Mouse (Mus musculus) stomach, postnatal 0 days (tissue): ENCODE results near the gene Olfr976. TPM values are rescaled to one million over a fixed set of nuclear protein-coding genes. Genes with fewer than 3 reads are reported as not detected.
"Not testable (repeated sequence)": the region's sequence is repeated elsewhere in the genome, so short reads cannot be mapped to it uniquely, and the experiment has no call there.

Experiments
- ATAC-seq: fragments of 200-750 bp; cut with Nextera tagmentation; 2 replicates; pipeline ENCODE4 v1.8.0; 2017; ENCODE audit not compliant: low FRiP score, low TSS enrichment
- DNase-seq: peaks from one replicate; pipeline ENCODE4 v3.0.0-alpha.2; 2016; ENCODE audit warnings: low spot score
- H3K27ac ChIP-seq: fragments of 300-500 bp; sonication (generic); replicated peaks from 2 replicates; pipeline ENCODE4 v1.5.1; 2014; ENCODE audit warnings: mild to moderate bottlenecking, control low read depth
- H3K27me3 ChIP-seq: fragments of 300-500 bp; sonication (generic); 2 replicates; pipeline ENCODE4 v1.6.1; 2014; ENCODE audit warnings: low read length; ENCODE audit not compliant: control insufficient read depth, insufficient read depth
- H3K36me3 ChIP-seq: fragments of 300-500 bp; sonication (generic); 2 replicates; pipeline ENCODE4 v1.6.1; 2014; ENCODE audit warnings: low read length, mixed read lengths; ENCODE audit not compliant: control insufficient read depth, insufficient read depth
- H3K4me1 ChIP-seq: fragments of 300-500 bp; sonication (generic); replicated peaks from 2 replicates; pipeline ENCODE4 v1.6.1; 2014; ENCODE audit warnings: antibody characterized with exemption; ENCODE audit not compliant: control insufficient read depth, insufficient read depth
- H3K4me2 ChIP-seq: fragments of 300-500 bp; sonication (generic); replicated peaks from 2 replicates; pipeline ENCODE4 v1.6.1; 2014; ENCODE audit warnings: low read depth, mild to moderate bottlenecking, control low read depth, moderate library complexity
- H3K4me3 ChIP-seq: fragments of 300-500 bp; sonication (generic); 2 replicates; pipeline ENCODE4 v1.5.1; 2014; ENCODE audit warnings: low read depth, low read length, control low read depth
- H3K9ac ChIP-seq: fragments of 300-500 bp; sonication (generic); 2 replicates; pipeline ENCODE4 v1.6.1; 2014; ENCODE audit warnings: mild to moderate bottlenecking, low read length, control low read depth, mixed read lengths
- H3K9me3 ChIP-seq: fragments of 300-500 bp; sonication (generic); 2 replicates; pipeline ENCODE4 v1.6.1; 2016; ENCODE audit warnings: low read length; ENCODE audit not compliant: control insufficient read depth
- CTCF ChIP-seq: IDR thresholded peaks from 2 replicates; pipeline ENCODE4 v1.5.1; 2016; ENCODE audit warnings: antibody characterized with exemption, low read depth, mild to moderate bottlenecking, moderate library complexity
- EP300 ChIP-seq: optimal IDR thresholded peaks from 2 replicates; pipeline ENCODE3; 2016; ENCODE audit warnings: antibody characterized with exemption
- WGBS: fragments of 180-500 bp; shearing (Covaris S2); extraction: QIAGEN DNeasy Blood & Tissue Kit; methylation state at CpG from one replicate; pipeline ENCODE4 v1.1.7; 2014; 5-methylcytosine and 5-hydroxymethylcytosine counted together
- polyA plus RNA-seq: library from polyadenylated mRNA; unstranded; fragments of >200 nt; fragmentation: Nextera tagmentation; extraction: Ambion mirVana; gene quantifications from 2 replicates; pipeline ENCODE4 v1.2.1, GENCODE M21; 2015

Gene Olfr976
- polyA plus RNA-seq, 1 experiment from 2014 or later, result not detected

DNA sequence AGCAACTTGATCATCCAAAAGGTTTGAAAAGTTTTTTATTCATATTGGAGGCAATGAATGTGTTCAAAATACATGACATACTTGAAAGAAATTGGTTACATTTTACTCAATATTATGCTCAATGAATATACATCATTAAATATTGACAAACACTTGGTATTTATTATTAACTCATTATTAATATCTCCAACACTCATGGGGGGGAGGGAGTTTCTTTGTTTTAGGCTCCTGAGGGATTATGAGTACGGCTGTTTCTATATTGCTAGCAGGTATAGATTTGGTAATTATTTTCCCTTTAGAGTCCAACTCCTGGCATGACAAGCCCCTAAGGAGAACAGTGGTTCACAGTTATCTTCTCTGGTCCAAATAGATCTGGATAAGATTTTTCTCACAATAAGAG lies 23.7 kb downstream of the Olfr976 start, which contains the start of gene Olfr974:
Gene Olfr974, plus strand, starts transcription at position 301 of the 400 bp plus-strand sequence.
- Histone ChIP-seq H3K9me3 (no peaks in the 10 kb centered on the region), H3K36me3 (no peaks in the 10 kb centered on the region), H3K4me3 (no peak within 1 kb of the TSS), H3K9ac (no peak within 1 kb of the TSS), H3K27me3 (no peaks in the 10 kb centered on the region), H3K27ac (no peak within 1 kb of the TSS), H3K4me1 (no peaks in the 10 kb centered on the region), H3K4me2 (no peak within 1 kb of the TSS)
- TF ChIP-seq EP300 (no peak), CTCF (no peak)
- ATAC-seq, result no peak
- DNase-seq, result no peak
- WGBS, result 74% methylated on average over 1 of the region's 1 CpGs

GRCm38 (mm10) chr9:39928837-39929236 lies 32.1 kb downstream of the Olfr976 start:
- WGBS, result 64% methylated on average over 1 of the region's 1 CpGs

GRCm38 (mm10) chr9:39927975-39928836 lies 32.7 kb downstream of the Olfr976 start:
- DNase-seq, H3K36me3 ChIP-seq, H3K9me3 ChIP-seq, H3K27ac ChIP-seq, H3K4me3 ChIP-seq, H3K27me3 ChIP-seq, H3K4me1 ChIP-seq, H3K4me2 ChIP-seq, H3K9ac ChIP-seq: not testable (repeated sequence)
- WGBS, result no CpG with 5 or more reads among the region's 4 CpGs
- peak; percentile 69; the same call in 1 of the 2 replicates for ATAC-seq

More at GRCm38 (mm10) chr9:39928837-39929236, 32.1 kb downstream of the Olfr976 start:
- not testable (repeated sequence) for H3K27me3 ChIP-seq, H3K4me2 ChIP-seq, H3K9me3 ChIP-seq, ATAC-seq, H3K4me3 ChIP-seq, H3K4me1 ChIP-seq, H3K36me3 ChIP-seq, H3K9ac ChIP-seq, H3K27ac ChIP-seq, DNase-seq

DNA sequence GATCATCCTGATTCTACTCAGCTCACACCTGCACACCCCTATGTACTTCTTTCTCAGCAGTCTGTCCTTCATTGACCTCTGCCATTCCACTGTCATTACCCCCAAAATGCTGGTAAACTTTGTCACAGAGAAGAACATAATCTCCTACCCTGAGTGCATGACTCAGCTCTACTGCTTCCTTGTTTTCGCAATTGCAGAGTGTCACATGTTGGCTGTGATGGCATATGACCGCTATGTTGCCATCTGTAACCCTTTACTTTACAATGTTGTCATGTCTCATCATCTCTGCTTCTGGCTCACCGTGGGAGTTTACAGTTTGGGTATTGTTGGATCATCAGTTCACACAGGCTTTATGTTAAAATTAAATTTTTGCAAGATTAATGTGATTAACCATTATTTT lies 51.0 kb downstream of the Olfr976 start:
- Histone ChIP-seq H3K4me3 (no peak overlapping the region), H3K36me3 (no peaks in the 10 kb centered on the region), H3K4me1 (no peaks in the 10 kb centered on the region), H3K4me2 (no peak overlapping the region), H3K9ac (no peak overlapping the region), H3K9me3 (no peaks in the 10 kb centered on the region), H3K27me3 (no peaks in the 10 kb centered on the region), H3K27ac (no peak overlapping the region)
- WGBS, result 77% methylated on average over 3 of the region's 3 CpGs
- no peak for TF ChIP-seq CTCF
- no peak for TF ChIP-seq EP300
- no peak for DNase-seq
- ATAC-seq, result no peak

DNA sequence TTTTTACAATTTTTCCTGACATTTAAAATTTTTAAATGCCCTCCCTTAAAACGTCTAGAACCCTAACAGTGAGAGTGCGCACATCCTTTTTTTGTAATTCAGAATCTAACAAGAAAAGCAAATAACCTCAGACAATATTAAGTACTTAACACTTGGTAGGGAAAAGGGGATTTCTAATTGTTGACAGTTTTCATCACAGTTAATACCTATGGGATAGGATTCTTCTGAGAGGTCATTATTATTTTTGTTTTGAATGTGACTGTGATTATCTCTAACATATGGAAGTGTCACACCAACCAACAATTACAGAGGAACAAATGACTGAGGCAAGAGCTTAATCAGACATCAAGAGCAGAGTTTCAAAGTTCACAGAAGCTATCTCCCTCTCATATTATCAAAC lies 53.9 kb downstream of the Olfr976 start, which contains the start of gene Olfr229:
Gene Olfr229, plus strand, starts transcription at position 301 of the 400 bp plus-strand sequence.
- H3K27me3 ChIP-seq, result no peaks in the 10 kb centered on the region

DNA sequence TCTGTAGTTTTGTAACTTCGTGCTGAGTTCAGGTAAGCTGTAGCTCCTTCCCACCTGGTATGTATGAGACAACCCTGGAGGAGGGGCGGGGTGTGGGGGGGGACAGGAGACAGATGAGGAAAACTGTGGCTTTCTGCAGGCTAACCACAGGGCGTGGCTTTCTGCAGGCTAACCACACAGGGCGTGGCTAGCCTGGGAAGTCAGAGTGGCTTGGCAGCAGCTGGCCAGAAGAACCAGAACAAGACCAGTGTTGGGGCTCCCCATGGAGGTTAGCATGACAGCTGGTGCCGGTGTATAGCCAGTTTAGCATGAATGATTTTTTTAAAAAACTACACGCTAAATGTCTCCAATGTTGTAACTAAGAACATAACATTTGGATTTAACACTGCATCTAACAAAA lies 55.8 kb downstream of the Olfr976 start:
- ATAC-seq (no peak), DNase-seq (peak; percentile 27)
- WGBS, result 65% methylated on average over 6 of the region's 6 CpGs
- H3K9me3 ChIP-seq, result no peaks in the 10 kb centered on the region
- H3K4me3 ChIP-seq, result no peak overlapping the region
- H3K27me3 ChIP-seq, result no peaks in the 10 kb centered on the region
- H3K4me2 ChIP-seq, result no peak overlapping the region
- no peak for TF ChIP-seq EP300
- no peak for TF ChIP-seq CTCF
- H3K36me3 ChIP-seq, result no peaks in the 10 kb centered on the region
- H3K9ac ChIP-seq, result no peak overlapping the region
- no peak overlapping the region for H3K27ac ChIP-seq
- no peaks in the 10 kb centered on the region for H3K4me1 ChIP-seq

More for the DNA sequence above, 53.9 kb downstream of the Olfr976 start, which contains the start of gene Olfr229:
- TF ChIP-seq CTCF (no peak), EP300 (no peak)
- Histone ChIP-seq H3K9me3 (no peaks in the 10 kb centered on the region), H3K9ac (no peak within 1 kb of the TSS), H3K36me3 (no peaks in the 10 kb centered on the region), H3K4me1 (no peaks in the 10 kb centered on the region), H3K27ac (no peak within 1 kb of the TSS), H3K4me2 (no peak within 1 kb of the TSS), H3K4me3 (no peak within 1 kb of the TSS)
- DNase-seq, result no peak
- 63% methylated on average over 2 of the region's 2 CpGs for WGBS
- no peak for ATAC-seq

Other genes with a start within 250 kb of the Olfr976 start
- gene Olfr965, start 249.8 kb downstream of the Olfr976 start, polyA plus RNA-seq, result not detected in 2 replicates
- not detected in 2 replicates for gene Olfr150, start 230.2 kb downstream of the Olfr976 start, polyA plus RNA-seq
- gene Olfr967, start 214.9 kb downstream of the Olfr976 start, polyA plus RNA-seq, result not detected in 2 replicates
- not detected in 2 replicates for gene Olfr968, start 177.9 kb downstream of the Olfr976 start, polyA plus RNA-seq
- gene Olfr969, start 170.2 kb downstream of the Olfr976 start, polyA plus RNA-seq, result not detected in 2 replicates
- gene Olfr970, start 152.3 kb downstream of the Olfr976 start, polyA plus RNA-seq, result not detected in 2 replicates
- gene Olfr971, start 124.3 kb downstream of the Olfr976 start, polyA plus RNA-seq, result not detected in 2 replicates
- not detected in 2 replicates for gene Olfr972, start 94.7 kb downstream of the Olfr976 start, polyA plus RNA-seq
- not detected in 2 replicates for gene Olfr229, start 53.8 kb downstream of the Olfr976 start, polyA plus RNA-seq
- gene Olfr974, start 23.6 kb downstream of the Olfr976 start, polyA plus RNA-seq, result not detected in 2 replicates
- gene Olfr975, start 9.1 kb downstream of the Olfr976 start, polyA plus RNA-seq, result not detected in 2 replicates
- not detected in 2 replicates for gene Olfr978, start 31.0 kb upstream of the Olfr976 start, polyA plus RNA-seq
- not detected in 2 replicates for gene Olfr979, start 42.3 kb upstream of the Olfr976 start, polyA plus RNA-seq
- not detected in 2 replicates for gene Olfr980, start 48.4 kb upstream of the Olfr976 start, polyA plus RNA-seq
- gene Olfr981, start 60.3 kb upstream of the Olfr976 start, polyA plus RNA-seq, result 0.02 TPM in 1 of 2 replicates, not detected in the other
- not detected in 2 replicates for gene Olfr982, start 112.7 kb upstream of the Olfr976 start, polyA plus RNA-seq
- not detected in 2 replicates for gene Olfr983, start 132.5 kb upstream of the Olfr976 start, polyA plus RNA-seq
- gene Olfr984, start 153.1 kb upstream of the Olfr976 start, polyA plus RNA-seq, result not detected in 2 replicates
- gene Olfr985, start 169.1 kb upstream of the Olfr976 start, polyA plus RNA-seq, result not detected in 2 replicates
- not detected in 2 replicates for gene Tmem225, start 187.0 kb upstream of the Olfr976 start, polyA plus RNA-seq
- not detected in 2 replicates for gene Olfr986, start 219.8 kb upstream of the Olfr976 start, polyA plus RNA-seq
- gene Zfp202, start 231.2 kb upstream of the Olfr976 start, polyA plus RNA-seq, result 1.6 and 2.1 TPM in 2 replicates